Mouse (Mus musculus): ENCODE measurements around the gene Kif21a. TPM values are rescaled to one million over a fixed set of nuclear protein-coding genes. Genes with fewer than 3 reads are reported as not detected.

Gene Kif21a
- polyA plus RNA-seq, 1 experiment from 2014 or later, result 14.0 TPM

- DNase-seq (ENCODE audit: low spot score) (no peak), ATAC-seq (replicated peaks; ENCODE audit: low FRiP score, low read depth) (no peak)
- Histone ChIP-seq H3K4me1 (replicated peaks; ENCODE audit: insufficient read depth, low read length) (no peaks in the 10 kb centered on the region), H3K9me3 (replicated peaks; ENCODE audit: low read length) (no peaks in the 10 kb centered on the region), H3K36me3 (ENCODE audit: insufficient read depth, low read length) (no peaks in the 10 kb centered on the region), H3K4me3 (replicated peaks; ENCODE audit: low read depth, low read length) (no peak overlapping the region), H3K4me2 (ENCODE audit: low read length) (no peak overlapping the region), H3K27ac (no peak overlapping the region), H3K9ac (ENCODE audit: low read depth, low read length) (no peak overlapping the region), H3K27me3 (ENCODE audit: insufficient read depth, low read length) (no peaks in the 10 kb centered on the region)
- 54% methylated on average over 4 of the region's 4 CpGs for WGBS
- no peak for TF ChIP-seq CTCF (IDR thresholded peaks at IDR 0.05; ENCODE audit: low read depth)
These were observed 39.5 kb downstream of the Kif21a start for GRCm38 (mm10) chr15:91010218-91010617.

- 91% methylated on average over 13 of the region's 13 CpGs for WGBS
- Histone ChIP-seq H3K9ac (ENCODE audit: low read depth, low read length) (no peak overlapping the region), H3K4me2 (ENCODE audit: low read length) (no peak overlapping the region), H3K4me1 (replicated peaks; ENCODE audit: insufficient read depth, low read length) (no peaks in the 10 kb centered on the region), H3K36me3 (ENCODE audit: insufficient read depth, low read length) (no peaks in the 10 kb centered on the region), H3K27ac (no peak overlapping the region), H3K4me3 (replicated peaks; ENCODE audit: low read depth, low read length) (no peak overlapping the region), H3K9me3 (replicated peaks; ENCODE audit: low read length) (no peaks in the 10 kb centered on the region), H3K27me3 (ENCODE audit: insufficient read depth, low read length) (no peaks in the 10 kb centered on the region)
- peak; percentile 72 for ATAC-seq (replicated peaks; ENCODE audit: low FRiP score, low read depth)
- TF ChIP-seq CTCF (IDR thresholded peaks at IDR 0.05; ENCODE audit: low read depth), result peak; percentile 14; the same call in 1 of the 2 replicates
- DNase-seq (ENCODE audit: low spot score), result no peak
These were observed 42.5 kb downstream of the Kif21a start for GRCm38 (mm10) chr15:91007123-91007830.

GRCm38 (mm10) chr15:91004726-91005125 is 45.0 kb downstream of the Kif21a start:
- 86% methylated on average over 7 of the region's 7 CpGs for WGBS
- ATAC-seq (replicated peaks; ENCODE audit: low FRiP score, low read depth), result no peak

GRCm38 (mm10) chr15:91001037-91001616 is 48.6 kb downstream of the Kif21a start:
- DNase-seq (ENCODE audit: low spot score) (no peak), ATAC-seq (replicated peaks; ENCODE audit: low FRiP score, low read depth) (no peak)
- no peak overlapping the region for H3K4me3 ChIP-seq (replicated peaks; ENCODE audit: low read depth, low read length)
- H3K9me3 ChIP-seq (replicated peaks; ENCODE audit: low read length), result no peaks in the 10 kb centered on the region
- H3K4me1 ChIP-seq (replicated peaks; ENCODE audit: insufficient read depth, low read length), result no peaks in the 10 kb centered on the region
- TF ChIP-seq CTCF (IDR thresholded peaks at IDR 0.05; ENCODE audit: low read depth), result no peak
- H3K27ac ChIP-seq, result no peak overlapping the region
- no peaks in the 10 kb centered on the region for H3K27me3 ChIP-seq (ENCODE audit: insufficient read depth, low read length)
- no peak overlapping the region for H3K9ac ChIP-seq (ENCODE audit: low read depth, low read length)
- H3K4me2 ChIP-seq (ENCODE audit: low read length), result no peak overlapping the region
- no peaks in the 10 kb centered on the region for H3K36me3 ChIP-seq (ENCODE audit: insufficient read depth, low read length)
- WGBS, result 87% methylated on average over 10 of the region's 10 CpGs

More at GRCm38 (mm10) chr15:91004726-91005125, 45.0 kb downstream of the Kif21a start:
- TF ChIP-seq CTCF (IDR thresholded peaks at IDR 0.05; ENCODE audit: low read depth), result no peak
- no peak overlapping the region for H3K27ac ChIP-seq
- H3K9ac ChIP-seq (ENCODE audit: low read depth, low read length), result no peak overlapping the region
- H3K4me2 ChIP-seq (ENCODE audit: low read length), result no peak overlapping the region
- H3K4me1 ChIP-seq (replicated peaks; ENCODE audit: insufficient read depth, low read length), result no peaks in the 10 kb centered on the region
- no peaks in the 10 kb centered on the region for H3K9me3 ChIP-seq (replicated peaks; ENCODE audit: low read length)
- H3K4me3 ChIP-seq (replicated peaks; ENCODE audit: low read depth, low read length), result no peak overlapping the region
- no peaks in the 10 kb centered on the region for H3K36me3 ChIP-seq (ENCODE audit: insufficient read depth, low read length)
- no peak for DNase-seq (ENCODE audit: low spot score)
- H3K27me3 ChIP-seq (ENCODE audit: insufficient read depth, low read length), result no peaks in the 10 kb centered on the region

GRCm38 (mm10) chr15:91000280-91001036 is 49.3 kb downstream of the Kif21a start:
- TF ChIP-seq CTCF (IDR thresholded peaks at IDR 0.05; ENCODE audit: low read depth), result no peak
- Histone ChIP-seq H3K4me1 (replicated peaks; ENCODE audit: insufficient read depth, low read length) (no peaks in the 10 kb centered on the region), H3K4me2 (ENCODE audit: low read length) (no peak overlapping the region), H3K4me3 (replicated peaks; ENCODE audit: low read depth, low read length) (no peak overlapping the region), H3K9ac (ENCODE audit: low read depth, low read length) (no peak overlapping the region), H3K27ac (no peak overlapping the region), H3K9me3 (replicated peaks; ENCODE audit: low read length) (no peaks in the 10 kb centered on the region), H3K36me3 (ENCODE audit: insufficient read depth, low read length) (no peaks in the 10 kb centered on the region), H3K27me3 (ENCODE audit: insufficient read depth, low read length) (no peaks in the 10 kb centered on the region)
- 86% methylated on average over 21 of the region's 21 CpGs for WGBS
- ATAC-seq (replicated peaks; ENCODE audit: low FRiP score, low read depth) (no peak), DNase-seq (ENCODE audit: low spot score) (no peak)

GRCm38 (mm10) chr15:90992871-90993270 is 56.9 kb downstream of the Kif21a start:
- Histone ChIP-seq H3K27me3 (ENCODE audit: insufficient read depth, low read length) (no peaks in the 10 kb centered on the region), H3K4me2 (ENCODE audit: low read length) (no peak overlapping the region), H3K9ac (ENCODE audit: low read depth, low read length) (no peak overlapping the region), H3K27ac (no peak overlapping the region), H3K4me3 (replicated peaks; ENCODE audit: low read depth, low read length) (no peak overlapping the region), H3K4me1 (replicated peaks; ENCODE audit: insufficient read depth, low read length) (no peaks in the 10 kb centered on the region), H3K9me3 (replicated peaks; ENCODE audit: low read length) (no peaks in the 10 kb centered on the region), H3K36me3 (ENCODE audit: insufficient read depth, low read length) (no peaks in the 10 kb centered on the region)
- 66% methylated on average over 2 of the region's 2 CpGs for WGBS
- peak; percentile 65 for TF ChIP-seq CTCF (IDR thresholded peaks at IDR 0.05; ENCODE audit: low read depth)
- ATAC-seq (replicated peaks; ENCODE audit: low FRiP score, low read depth) (no peak), DNase-seq (ENCODE audit: low spot score) (peak; percentile 79)
